Mouse (Mus musculus): ENCODE measurements around the gene Prtn3.
A peak's percentile ranks its signal among the peaks of the same experiment; 100 is the strongest.

The Prtn3 gene

DNA sequence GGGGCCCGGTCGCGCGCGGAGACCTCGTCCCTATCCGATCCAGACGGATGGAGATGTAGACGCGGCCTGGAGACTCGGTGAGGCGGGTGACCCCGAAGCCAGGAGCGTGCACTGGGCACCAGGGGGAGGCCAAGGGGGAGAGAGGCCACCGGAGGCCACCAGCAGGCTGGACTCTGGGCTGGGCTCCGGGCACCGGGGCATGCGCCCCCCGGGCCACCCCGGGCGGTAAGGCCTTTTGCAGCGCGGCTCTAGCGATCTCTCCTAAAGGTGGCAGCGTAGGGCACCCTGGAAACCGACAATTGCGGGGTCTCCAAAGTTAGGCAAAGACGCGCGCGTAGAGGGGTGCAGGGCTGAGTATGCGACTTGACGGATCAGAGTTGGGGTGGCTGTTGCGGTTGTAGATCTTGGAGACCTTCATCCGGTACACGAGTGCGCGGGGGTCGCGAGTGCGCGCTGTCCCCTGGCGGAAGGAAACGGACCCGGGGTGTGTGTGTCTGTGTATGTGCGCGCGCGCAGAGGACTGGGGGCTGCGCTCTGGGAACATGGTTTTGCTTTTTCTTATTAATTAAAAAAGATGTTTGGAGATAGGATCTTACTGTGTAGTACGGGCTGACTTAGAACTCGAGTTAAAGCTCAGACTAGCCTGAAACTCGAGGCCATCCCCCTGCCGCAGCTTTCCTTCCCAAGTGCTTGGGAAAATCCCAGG lies 53.2 kb downstream of the Prtn3 start:
- no peak for DNase-seq (ENCODE audit: low spot score in 2 of 2)

DNA sequence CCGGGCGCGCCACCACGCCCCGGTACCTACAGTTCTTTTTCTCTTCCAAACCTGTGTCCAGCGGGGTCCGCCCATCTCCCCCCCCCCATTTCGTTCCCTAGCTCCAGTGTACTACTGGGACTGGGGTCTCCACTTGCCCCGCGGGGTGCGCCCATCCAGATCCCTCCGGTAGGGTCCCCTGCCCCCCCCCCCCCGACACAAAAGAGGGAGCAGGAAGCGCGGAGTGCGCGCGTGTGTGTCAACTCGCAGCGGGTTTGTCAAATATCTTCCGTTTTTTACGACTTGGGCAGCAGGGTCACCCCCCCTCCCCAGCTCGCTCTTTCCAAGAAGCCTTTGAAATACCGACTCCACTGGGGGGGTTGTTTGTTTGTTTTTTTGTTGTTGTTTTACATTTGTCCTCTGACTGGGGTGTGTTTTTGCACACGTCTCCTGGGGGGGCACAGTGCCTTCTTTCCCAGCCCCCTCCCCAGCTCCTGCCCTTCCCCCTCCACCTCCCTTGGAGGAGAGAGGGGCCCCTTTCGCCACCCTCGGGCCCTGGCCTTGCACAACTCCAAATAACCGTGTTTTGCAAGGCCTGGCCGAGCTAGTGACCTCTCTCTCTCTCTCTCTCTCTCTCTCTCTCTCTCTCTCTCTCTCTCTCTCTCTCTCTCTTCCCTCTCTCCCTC lies 53.9 kb downstream of the Prtn3 start:
- DNase-seq (ENCODE audit: low spot score in 2 of 2), result no peak

DNA sequence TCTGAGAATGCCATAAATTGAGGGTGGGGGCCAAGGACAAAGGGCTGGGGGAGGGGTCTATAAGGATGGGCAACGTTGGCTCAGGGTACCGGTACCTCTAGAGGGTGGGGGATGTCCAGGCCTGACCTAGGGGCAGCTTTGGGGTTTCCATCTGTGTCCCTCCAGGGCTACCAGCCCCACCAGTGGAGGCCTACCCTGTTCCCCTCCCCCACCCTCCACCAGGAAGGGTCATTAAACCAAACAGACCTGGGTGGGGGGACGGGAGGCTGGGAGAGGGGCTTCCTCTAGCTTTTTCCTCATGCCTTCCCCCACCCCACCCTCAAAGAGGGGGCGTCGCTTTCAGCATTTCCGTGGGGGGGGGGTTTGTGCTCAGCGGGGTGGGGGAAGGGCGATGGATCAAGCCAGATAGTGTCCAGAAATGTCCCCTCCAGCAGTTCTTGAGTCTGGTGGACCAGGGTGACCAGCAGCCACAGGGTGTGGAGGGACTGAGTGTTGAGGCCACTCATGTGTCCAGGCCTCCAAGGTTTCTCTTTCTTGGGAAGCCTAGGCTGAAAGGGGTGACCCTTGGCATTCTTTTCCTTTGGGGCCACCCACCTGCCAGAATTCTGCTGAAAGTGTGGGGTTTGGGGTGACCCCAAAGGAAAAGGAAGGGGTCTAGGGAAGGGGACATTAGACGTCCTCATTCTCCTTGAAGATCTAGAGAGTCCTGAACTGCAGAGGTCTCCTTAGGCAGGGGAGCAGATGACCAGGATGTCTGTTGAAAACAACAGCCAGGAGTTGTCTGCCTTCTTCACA lies 54.8 kb downstream of the Prtn3 start:
- no peak for DNase-seq (ENCODE audit: low spot score in 2 of 2)

- no peak for DNase-seq (ENCODE audit: low spot score in 2 of 2)
Observed at GRCm38 (mm10) chr10:79929967-79930825, 55.9 kb downstream of the Prtn3 start.

DNA sequence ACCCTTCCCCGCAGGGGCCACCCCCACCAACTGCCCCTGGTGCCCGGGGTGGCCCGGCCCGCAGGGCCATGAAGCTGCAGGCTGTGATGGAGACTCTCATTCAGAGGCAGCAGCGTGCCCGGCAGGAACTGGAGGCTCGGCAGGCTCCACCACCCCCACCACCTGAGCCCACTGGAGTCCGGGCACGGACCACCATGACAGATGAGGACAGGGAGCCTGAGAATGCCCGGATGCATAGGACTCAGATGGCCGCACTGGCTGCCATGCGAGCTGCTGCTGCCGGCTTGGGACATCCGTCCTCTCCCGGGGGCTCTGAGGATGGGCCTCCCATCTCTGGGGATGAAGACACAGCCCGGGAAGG lies 56.5 kb downstream of the Prtn3 start:
- DNase-seq (ENCODE audit: low spot score in 2 of 2), result no peak

DNA sequence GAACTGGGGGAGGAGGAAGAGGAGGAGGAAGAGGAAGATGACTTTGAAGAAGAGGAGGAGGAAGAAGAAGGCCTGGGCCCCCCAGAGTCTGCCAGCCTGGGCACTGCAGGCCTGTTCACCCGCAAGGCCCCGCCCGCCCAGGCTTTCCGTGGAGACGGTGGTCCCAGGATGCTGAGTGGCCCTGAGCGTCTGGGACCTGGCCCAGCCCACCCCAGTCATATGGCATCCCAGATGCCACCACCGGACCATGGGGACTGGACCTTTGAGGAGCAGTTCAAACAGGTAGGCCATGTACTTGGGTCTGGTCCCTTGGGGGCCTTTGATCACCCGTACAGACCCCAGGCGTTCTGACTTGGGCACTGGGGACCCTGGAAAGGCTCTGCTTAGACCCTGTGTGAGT lies 57.5 kb downstream of the Prtn3 start:
- DNase-seq (ENCODE audit: low spot score in 2 of 2), result no peak

- peak; percentile 81 to 82 for DNase-seq (ENCODE audit: low spot score in 2 of 2)
Observed at GRCm38 (mm10) chr10:79932736-79933135, 58.5 kb downstream of the Prtn3 start.

All from urinary bladder, postnatal 4 days (tissue).